Mouse (Mus musculus) ES-E14 (cell line): ENCODE results near the gene Cdyl. TPM values are rescaled to one million over a fixed set of nuclear protein-coding genes. Genes with fewer than 3 reads are reported as not detected.

ENCODE experiments used
- DNase-seq: peaks from one replicate; pipeline ENCODE4 v3.0.0-alpha.2; 2013; ENCODE audit warnings: low read depth, low spot score
- H3K27ac ChIP-seq: 2 replicates; pipeline ENCODE4 v1.5.1; 2012; ENCODE audit warnings: low read depth, mild to moderate bottlenecking, low read length, moderate library complexity, mixed read lengths; ENCODE audit not compliant: poor library complexity, insufficient read depth, severe bottlenecking
- H3K36me3 ChIP-seq: 2 replicates; pipeline ENCODE4 v1.6.1; 2012; ENCODE audit warnings: mild to moderate bottlenecking, low read length, moderate library complexity, mixed read lengths; ENCODE audit not compliant: control insufficient read depth, poor library complexity, insufficient read depth, severe bottlenecking
- H3K4me1 ChIP-seq, 2 experiments: fragments of 150-350 bp in 1 of 2; sonication (generic) in 1 of 2; 2 replicates each; pipeline ENCODE4 v1.6.1; 2012; ENCODE audit warnings: low read length in 2 of 2, mild to moderate bottlenecking in 1 of 2, mixed read lengths in 1 of 2; ENCODE audit not compliant: control insufficient read depth in 2 of 2, insufficient read depth in 2 of 2, poor library complexity in 1 of 2
- H3K4me3 ChIP-seq, 2 experiments: fragments of 150-350 bp in 1 of 2; sonication (generic) in 1 of 2; 2 replicates each; pipeline ENCODE4 v1.5.1; 2012; ENCODE audit warnings: low read length in 2 of 2, low read depth in 1 of 2, mild to moderate bottlenecking in 1 of 2, mixed read lengths in 1 of 2; ENCODE audit not compliant: insufficient read depth in 1 of 2, poor library complexity in 1 of 2, severe bottlenecking in 1 of 2
- H3K9ac ChIP-seq: 2 replicates; pipeline ENCODE4 v1.6.1; 2012; ENCODE audit warnings: low read depth, mild to moderate bottlenecking, low read length, mixed read lengths; ENCODE audit not compliant: poor library complexity, insufficient read depth, severe bottlenecking
- H3K9me3 ChIP-seq: fragments of 150-350 bp; sonication (generic); 2 replicates; pipeline ENCODE4 v1.6.1; 2012; ENCODE audit warnings: low read depth, mild to moderate bottlenecking, low read length; ENCODE audit not compliant: control insufficient read depth, insufficient read depth
- CHD2 ChIP-seq: IDR thresholded peaks from 2 replicates; pipeline ENCODE4 v1.6.1; 2014; ENCODE audit warnings: mild to moderate bottlenecking, low read depth, low read length, inconsistent platforms
- HCFC1 ChIP-seq: IDR thresholded peaks from 2 replicates; pipeline ENCODE4 v1.6.1; 2012; ENCODE audit warnings: low read length, inconsistent platforms, borderline replicate concordance; ENCODE audit not compliant: insufficient read depth
- MAFK ChIP-seq: IDR thresholded peaks from 2 replicates; pipeline ENCODE4 v1.6.1; 2014; ENCODE audit warnings: mild to moderate bottlenecking, low read depth, low read length, inconsistent platforms; ENCODE audit not compliant: insufficient read depth
- ZC3H11A ChIP-seq: IDR thresholded peaks from 2 replicates; pipeline ENCODE4 v1.6.1; 2012; ENCODE audit warnings: low read depth, mild to moderate bottlenecking, inconsistent platforms, low read length, borderline replicate concordance
- ZNF384 ChIP-seq: IDR thresholded peaks from 2 replicates; pipeline ENCODE4 v1.6.1; 2012; ENCODE audit warnings: low read depth, low read length, inconsistent platforms
- in situ Hi-C, 2 experiments: fragments of 600-800 bp; cut with MboI; formaldehyde crosslinking; loops; one replicate each; pipeline ENCODE4 v1.15.1; 2025; ENCODE audit warnings: low sequenced_read_pairs in 2 of 2, inconsistent platforms in 1 of 2; ENCODE audit not compliant: unreplicated experiment in 2 of 2
- total RNA-seq: library from RNA; depleted of rRNA; stranded (reverse); fragments of 300-350 nt; gene quantifications from 2 replicates; pipeline ENCODE4 v1.2.3, GENCODE M21; 2012

The Cdyl gene
- total RNA-seq, 1 experiment: 20.3 TPM

DNA sequence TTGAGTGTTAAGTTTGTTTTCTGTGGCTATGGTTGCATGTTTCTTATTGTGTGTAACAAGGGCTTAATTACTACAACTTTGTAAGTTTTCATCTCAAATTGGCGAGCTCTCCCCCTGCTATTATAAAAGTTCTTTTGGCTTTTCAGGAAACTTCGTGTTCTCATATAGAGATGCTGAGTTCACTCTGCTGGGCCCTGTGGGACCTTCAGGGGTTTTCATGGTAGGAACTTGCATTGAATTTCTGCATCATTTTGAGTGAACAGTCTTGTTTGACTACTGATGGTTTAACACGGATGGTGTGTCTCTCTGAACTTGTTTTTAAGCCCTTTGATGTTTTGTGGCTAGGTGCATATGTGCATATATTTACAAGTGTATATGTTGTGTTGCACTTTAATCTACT lies 121.1 kb downstream of the Cdyl start:
- no peaks in the 10 kb centered on the region for H3K36me3 ChIP-seq
- peaks cover 0 to 15% of the 10 kb centered on the region in 2 experiments; a peak in 3 of 4 replicates for H3K4me1 ChIP-seq
- in situ Hi-C loops: no loop called here
- H3K9me3 ChIP-seq: no peaks in the 10 kb centered on the region
- no peak overlapping the region for H3K9ac ChIP-seq
- no peak for DNase-seq
- H3K4me3 ChIP-seq: no peak overlapping the region
- H3K27ac ChIP-seq: no peak overlapping the region
- TF ChIP-seq CHD2: no peak
- TF ChIP-seq ZNF384: no peak
- TF ChIP-seq MAFK: no peak
- TF ChIP-seq ZC3H11A: no peak
- no peak for TF ChIP-seq HCFC1

DNA sequence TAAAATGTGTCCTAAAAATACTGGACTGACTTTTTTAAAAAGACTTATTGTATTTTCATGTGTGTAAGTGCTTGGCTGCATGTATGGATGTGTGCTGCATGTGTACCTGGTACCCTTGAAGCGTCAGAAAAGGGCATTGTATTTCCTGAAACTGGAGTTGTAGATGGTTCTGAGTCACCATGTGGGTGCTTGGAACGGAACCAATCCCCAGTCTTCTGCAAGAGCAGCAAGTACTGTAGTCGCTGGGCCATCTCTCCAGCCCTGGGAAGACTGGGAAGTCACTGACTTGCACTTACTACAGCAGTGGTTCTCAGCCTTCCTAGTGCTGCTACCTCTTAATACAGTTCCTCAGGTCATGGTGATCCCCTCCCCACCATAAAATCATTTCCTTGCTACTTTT lies 122.1 kb downstream of the Cdyl start:
- Histone ChIP-seq H3K4me1 (peaks cover 0 to 18% of the 10 kb centered on the region in 2 experiments; a peak in 3 of 4 replicates), H3K4me3 (no peak overlapping the region), H3K27ac (no peak overlapping the region), H3K9ac (no peak overlapping the region), H3K9me3 (no peaks in the 10 kb centered on the region), H3K36me3 (no peaks in the 10 kb centered on the region)
- in situ Hi-C loops: no loop called here
- TF ChIP-seq ZNF384: no peak
- TF ChIP-seq MAFK: no peak
- TF ChIP-seq CHD2: no peak
- TF ChIP-seq ZC3H11A: no peak
- no peak for TF ChIP-seq HCFC1
- no peak for DNase-seq

DNA sequence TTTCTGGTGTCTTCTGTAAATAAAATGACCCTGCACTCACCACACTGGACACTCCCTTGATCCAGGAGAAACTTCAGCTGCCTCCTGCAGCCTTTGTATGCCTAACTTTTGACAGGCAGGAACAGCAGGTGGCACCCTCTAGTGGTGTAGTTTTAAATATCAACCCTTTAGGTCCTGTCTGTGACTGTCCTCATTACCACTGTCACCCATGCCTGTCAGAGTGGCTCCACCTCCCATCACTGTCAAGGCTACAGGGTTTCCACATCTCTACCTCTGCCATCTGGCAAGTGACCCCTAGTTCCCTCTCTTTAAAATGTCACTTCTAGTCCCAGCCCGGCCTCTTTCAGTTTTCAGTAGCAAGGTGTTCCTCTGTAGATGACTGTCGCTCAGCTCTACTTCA lies 123.3 kb downstream of the Cdyl start:
- no peak overlapping the region for H3K9ac ChIP-seq
- H3K9me3 ChIP-seq: no peaks in the 10 kb centered on the region
- H3K27ac ChIP-seq: no peak overlapping the region
- no peaks in the 10 kb centered on the region for H3K36me3 ChIP-seq
- no peak for TF ChIP-seq ZC3H11A
- TF ChIP-seq HCFC1: no peak
- TF ChIP-seq CHD2: no peak
- TF ChIP-seq ZNF384: no peak
- TF ChIP-seq MAFK: no peak
- H3K4me3 ChIP-seq: no peak overlapping the region
- peaks cover 0 to 15% of the 10 kb centered on the region in 2 experiments; a peak in 3 of 4 replicates for H3K4me1 ChIP-seq
- in situ Hi-C loops: no loop called here
- peak; percentile 54 for DNase-seq

DNA sequence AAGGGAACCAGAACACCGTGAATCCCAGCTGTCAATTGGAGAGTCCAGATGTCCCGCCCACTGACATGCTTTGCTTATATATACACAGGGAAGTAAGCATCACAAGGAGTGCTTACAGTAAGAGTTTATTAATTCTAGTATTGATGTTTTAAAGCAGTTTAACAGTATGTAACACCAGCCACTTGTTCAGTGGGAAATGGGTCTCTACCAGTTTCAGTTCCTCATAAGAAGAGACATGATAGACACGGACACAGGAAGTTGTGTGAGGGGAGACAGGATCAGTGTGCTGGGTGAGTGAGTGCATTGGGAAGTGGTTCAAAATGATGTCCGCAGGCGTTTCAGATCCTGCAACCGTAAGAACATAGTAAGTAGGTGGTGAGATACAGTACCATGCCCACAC lies 123.9 kb downstream of the Cdyl start:
- H3K27ac ChIP-seq: no peak overlapping the region
- H3K9ac ChIP-seq: no peak overlapping the region
- DNase-seq: no peak
- in situ Hi-C loops: no loop called here
- no peak for TF ChIP-seq HCFC1
- no peak for TF ChIP-seq MAFK
- TF ChIP-seq ZNF384: no peak
- no peak for TF ChIP-seq ZC3H11A
- no peak for TF ChIP-seq CHD2
- H3K36me3 ChIP-seq: no peaks in the 10 kb centered on the region
- H3K4me1 ChIP-seq: peaks cover 0 to 15% of the 10 kb centered on the region in 2 experiments; a peak in 3 of 4 replicates
- no peak overlapping the region for H3K4me3 ChIP-seq
- no peaks in the 10 kb centered on the region for H3K9me3 ChIP-seq

DNA sequence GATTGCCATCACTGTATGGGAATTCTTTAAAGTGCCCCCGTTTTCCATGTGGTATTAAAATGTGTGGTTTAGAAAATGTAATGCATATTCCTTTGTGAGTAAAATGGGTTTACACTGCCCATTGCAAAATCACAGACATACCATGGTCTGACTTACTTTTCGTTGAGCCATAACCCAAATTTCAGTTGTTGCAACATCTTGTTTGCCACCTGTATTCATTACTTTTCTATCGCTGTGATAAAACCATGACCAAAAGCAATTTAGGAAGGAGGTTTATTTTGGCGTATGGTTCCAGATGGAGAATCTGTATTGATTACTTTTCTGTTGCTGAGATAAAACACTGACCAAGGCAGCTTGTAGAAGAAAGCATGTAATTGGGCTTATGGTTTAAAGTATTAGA lies 124.6 kb downstream of the Cdyl start:
- in situ Hi-C loops: no loop called here
- Histone ChIP-seq H3K36me3 (no peaks in the 10 kb centered on the region), H3K4me1 (peaks cover 0 to 14% of the 10 kb centered on the region in 2 experiments; a peak in 3 of 4 replicates), H3K9me3 (no peaks in the 10 kb centered on the region), H3K9ac (no peak overlapping the region), H3K4me3 (no peak overlapping the region), H3K27ac (no peak overlapping the region)
- TF ChIP-seq ZNF384 (no peak), ZC3H11A (no peak), HCFC1 (no peak), MAFK (no peak), CHD2 (no peak)
- DNase-seq: no peak
